Mouse (Mus musculus) layer of hippocampus, postnatal 25 days (tissue): Measurements from ENCODE around the gene Clip4. TPM values are rescaled to one million over a fixed set of nuclear protein-coding genes. Genes with fewer than 3 reads are reported as not detected.
"Not testable (repeated sequence)": the region's sequence is repeated elsewhere in the genome, so short reads cannot be mapped to it uniquely, and the experiment has no call there.

Experiments
- DNase-seq, 2 experiments: peaks; one replicate each; pipeline ENCODE4 v3.0.0; 2022; ENCODE audit warnings: mixed read lengths in 2 of 2, low spot score in 1 of 2; ENCODE audit errors: extremely low spot score in 1 of 2
- total RNA-seq, 2 experiments: library from RNA; stranded (reverse); gene quantifications; 2 replicates each; pipeline ENCODE4 v1.2.3; 2021

Gene Clip4
- 10 to 100 TPM; 84.5 to 85.4 TPM for total RNA-seq

- not testable (repeated sequence) for DNase-seq
Measured at GRCm38 (mm10) chr17:71768173-71768572, at the start of gene Clip4. TSS of gene Clip4 (plus strand) at chr17:71768473.

- DNase-seq: no peak
Measured at GRCm38 (mm10) chr17:71720434-71720833, 47.8 kb upstream of the Clip4 start.

- DNase-seq: no peak
Measured at GRCm38 (mm10) chr17:71721019-71721418, 47.3 kb upstream of the Clip4 start.

GRCm38 (mm10) chr17:71730655-71731054 lies 37.6 kb upstream of the Clip4 start:
- DNase-seq: no peak

GRCm38 (mm10) chr17:71736442-71736841 lies 31.8 kb upstream of the Clip4 start:
- no peak for DNase-seq

GRCm38 (mm10) chr17:71742156-71742555 lies 26.1 kb upstream of the Clip4 start:
- DNase-seq: no peak

- DNase-seq: no peak
Measured at GRCm38 (mm10) chr17:71742935-71743334, 25.3 kb upstream of the Clip4 start.

GRCm38 (mm10) chr17:71746114-71746513 lies 22.2 kb upstream of the Clip4 start:
- DNase-seq: no peak

GRCm38 (mm10) chr17:71747561-71747960 lies 20.7 kb upstream of the Clip4 start:
- DNase-seq: no peak

- no peak for DNase-seq
Measured at GRCm38 (mm10) chr17:71749616-71750168, 18.6 kb upstream of the Clip4 start.

GRCm38 (mm10) chr17:71752831-71753230 lies 15.4 kb upstream of the Clip4 start, which contains the start of gene Pcare:
TSS of gene Pcare (minus strand) at chr17:71752894.
- DNase-seq: no peak

- DNase-seq: no peak
Measured at GRCm38 (mm10) chr17:71760536-71760935, 7.7 kb upstream of the Clip4 start.

- no peak for DNase-seq
Measured at GRCm38 (mm10) chr17:71769564-71769963, 1.3 kb downstream of the Clip4 start.

GRCm38 (mm10) chr17:71770696-71771095 lies 2.4 kb downstream of the Clip4 start:
- no peak for DNase-seq

- no peak for DNase-seq
Measured at GRCm38 (mm10) chr17:71774173-71774572, 5.9 kb downstream of the Clip4 start.

GRCm38 (mm10) chr17:71775279-71775678 lies 7.0 kb downstream of the Clip4 start:
- DNase-seq: no peak

GRCm38 (mm10) chr17:71778696-71779095 lies 10.4 kb downstream of the Clip4 start:
- no peak for DNase-seq

GRCm38 (mm10) chr17:71780490-71780889 lies 12.2 kb downstream of the Clip4 start:
- no peak for DNase-seq

- peak in 1 of 2 experiments; percentile 52 for DNase-seq
Measured at GRCm38 (mm10) chr17:71780945-71781344, 12.7 kb downstream of the Clip4 start.

- peak in 1 of 2 experiments; percentile 25 for DNase-seq
Measured at GRCm38 (mm10) chr17:71782242-71782698, 14.0 kb downstream of the Clip4 start.

GRCm38 (mm10) chr17:71782699-71783365 lies 14.6 kb downstream of the Clip4 start:
- peak; percentile 47 to 52 for DNase-seq

- DNase-seq: no peak
Measured at GRCm38 (mm10) chr17:71783366-71783735, 15.1 kb downstream of the Clip4 start.
